Mouse (Mus musculus) large intestine, adult 2 months (tissue): ENCODE measurements around the gene Nxpe3. TPM values are rescaled to one million over a fixed set of nuclear protein-coding genes. Genes with fewer than 3 reads are reported as not detected.
"Not testable (repeated sequence)": the region's sequence is repeated elsewhere in the genome, so short reads cannot be mapped to it uniquely, and the experiment has no call there.

Experiments
- DNase-seq: peaks from one replicate; pipeline ENCODE4 v3.0.0-alpha.2; 2012; ENCODE audit warnings: low read depth, low spot score
- WGBS: fragments of 180-500 bp; shearing (Covaris S2); methylation state at CpG from one replicate; pipeline ENCODE4 v1.1.7; 2018; 5-methylcytosine and 5-hydroxymethylcytosine counted together
- polyA plus RNA-seq: library from polyadenylated mRNA; depleted of rRNA; stranded (reverse); fragments of >200 nt; gene quantifications from 2 replicates; pipeline ENCODE4 v1.2.3, GENCODE M21; 2012

The Nxpe3 gene
- polyA plus RNA-seq, 1 experiment: 1.2 TPM

GRCm38 (mm10) chr16:55891346-55891745 lies 3.7 kb downstream of the Nxpe3 start:
- WGBS: 95% methylated on average over 7 of the region's 7 CpGs
- no peak for DNase-seq

GRCm38 (mm10) chr16:55890346-55891136 lies 4.5 kb downstream of the Nxpe3 start:
- DNase-seq: no peak
- 80% methylated on average over 19 of the region's 19 CpGs for WGBS

DNA sequence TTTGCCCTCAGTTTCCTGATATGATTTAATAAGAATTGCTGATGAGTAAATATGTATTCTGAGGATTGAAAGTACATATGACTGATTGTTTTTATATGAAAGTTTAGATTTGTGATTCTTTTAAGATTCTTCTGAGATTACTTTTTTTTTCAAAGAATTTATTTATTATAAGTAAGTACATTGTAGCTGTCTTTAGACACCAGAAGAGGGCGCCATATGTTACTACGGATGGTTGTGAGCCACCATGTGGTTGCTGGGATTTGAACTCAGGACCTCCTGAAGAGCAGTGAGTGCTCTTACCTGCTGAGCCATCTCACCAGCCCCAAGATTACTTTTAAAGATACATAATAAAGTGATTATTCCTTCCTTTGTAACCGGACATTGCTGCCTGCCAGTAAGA lies 5.6 kb downstream of the Nxpe3 start:
- DNase-seq: no peak
- 61% methylated on average over 3 of the region's 3 CpGs for WGBS

GRCm38 (mm10) chr16:55888584-55888960 lies 6.5 kb downstream of the Nxpe3 start:
- WGBS: 79% methylated on average over 3 of the region's 3 CpGs
- no peak for DNase-seq

DNA sequence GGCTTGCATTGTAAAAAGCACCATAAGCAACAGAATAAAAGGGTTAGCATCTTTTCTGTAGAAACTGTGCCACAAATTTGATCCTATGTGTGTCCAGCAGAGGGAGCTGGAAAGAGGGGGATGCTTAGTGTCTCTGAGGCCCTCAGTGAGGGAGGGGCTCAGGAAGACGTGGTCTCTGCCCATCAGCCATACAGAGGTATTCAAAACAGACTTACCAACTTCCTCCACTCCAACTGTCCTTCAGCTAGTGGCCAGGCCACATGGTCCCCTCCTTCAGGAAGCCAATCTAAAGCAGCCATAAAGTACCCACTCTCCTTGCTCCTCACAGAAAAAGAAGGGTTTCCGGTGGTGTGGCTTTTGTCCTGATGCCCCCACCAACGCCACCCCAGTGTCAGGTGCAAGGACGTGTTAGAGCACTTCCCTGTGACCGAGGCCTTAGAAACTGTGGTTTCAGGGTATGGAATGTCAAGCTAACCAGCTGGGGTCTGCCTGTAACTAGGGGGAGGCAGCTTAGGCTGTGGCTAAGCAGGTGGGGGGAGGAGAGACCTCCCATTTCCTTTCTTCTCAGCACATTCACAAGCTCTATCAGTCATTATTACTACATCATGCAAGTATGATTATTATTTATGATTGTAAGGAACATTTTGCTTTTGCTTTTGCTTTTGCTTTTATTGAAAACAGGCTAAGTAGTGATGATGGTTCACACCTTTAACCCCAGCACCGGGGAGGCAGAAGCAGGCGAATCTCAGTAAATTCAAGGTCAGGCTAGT lies 7.1 kb downstream of the Nxpe3 start:
- WGBS: 62% methylated on average over 7 of the region's 7 CpGs
- DNase-seq: no peak

DNA sequence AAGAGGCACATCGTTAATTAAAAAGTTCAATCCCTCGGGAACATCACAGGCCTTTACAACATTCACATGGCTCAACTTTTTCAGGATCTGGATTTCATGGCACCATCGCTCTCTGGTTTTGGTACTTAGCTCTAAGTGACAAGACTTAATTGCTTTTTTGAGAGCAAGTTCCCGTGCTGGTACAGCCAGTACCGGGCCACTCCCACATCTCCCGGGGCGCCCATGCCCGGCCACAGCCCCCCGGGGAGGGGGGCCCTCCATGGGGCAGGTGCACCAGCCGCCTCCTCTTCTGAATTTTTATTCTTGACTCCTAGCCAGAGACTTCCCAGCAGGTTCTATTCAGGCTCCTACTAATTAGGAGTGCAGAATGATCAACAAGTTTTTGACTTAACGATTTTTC lies 10.8 kb downstream of the Nxpe3 start:
- 76% methylated on average over 11 of the region's 11 CpGs for WGBS
- DNase-seq: no peak

DNA sequence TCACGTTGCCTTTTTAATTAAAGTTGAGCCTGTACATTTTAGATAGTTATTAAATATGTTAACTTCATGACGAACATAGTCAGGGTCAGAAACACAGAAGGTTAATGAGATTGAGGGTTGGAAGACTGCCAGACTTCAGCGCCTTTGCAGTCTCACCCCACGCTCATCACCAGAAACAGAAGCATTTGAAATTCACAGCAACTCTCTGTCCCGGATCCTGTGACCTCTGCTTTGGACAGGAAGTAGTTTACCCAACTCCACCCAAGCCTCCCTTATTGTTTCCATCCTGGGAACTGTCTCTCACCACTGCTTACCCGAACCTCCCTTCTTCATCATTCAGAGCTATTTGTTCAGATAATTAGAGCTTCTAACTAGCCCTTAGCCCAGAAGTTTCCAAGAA lies 19.1 kb downstream of the Nxpe3 start:
- DNase-seq: no peak

DNA sequence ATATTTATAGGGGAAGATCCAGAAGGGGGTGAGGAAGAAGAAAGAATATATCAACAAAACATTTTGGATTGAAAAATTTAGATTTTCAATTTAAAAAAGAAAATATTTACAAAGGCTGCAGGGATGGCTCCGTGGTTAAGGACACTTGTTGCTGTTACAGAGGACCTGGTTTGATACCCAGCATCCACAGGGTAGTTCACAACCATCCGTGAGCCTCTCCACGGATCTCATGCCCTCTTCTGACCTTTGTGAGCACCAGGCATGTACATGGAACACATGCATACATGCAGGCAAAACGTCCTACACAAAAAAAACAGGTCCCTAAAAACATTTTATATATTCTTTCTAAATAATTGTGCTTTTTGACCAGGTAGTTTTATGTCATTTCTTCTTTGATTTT lies 31.3 kb downstream of the Nxpe3 start:
- 68% methylated on average over 4 of the region's 4 CpGs for WGBS
- no peak for DNase-seq

More for the DNA sequence above, 19.1 kb downstream of the Nxpe3 start:
- WGBS: 58% methylated on average over 6 of the region's 6 CpGs

DNA sequence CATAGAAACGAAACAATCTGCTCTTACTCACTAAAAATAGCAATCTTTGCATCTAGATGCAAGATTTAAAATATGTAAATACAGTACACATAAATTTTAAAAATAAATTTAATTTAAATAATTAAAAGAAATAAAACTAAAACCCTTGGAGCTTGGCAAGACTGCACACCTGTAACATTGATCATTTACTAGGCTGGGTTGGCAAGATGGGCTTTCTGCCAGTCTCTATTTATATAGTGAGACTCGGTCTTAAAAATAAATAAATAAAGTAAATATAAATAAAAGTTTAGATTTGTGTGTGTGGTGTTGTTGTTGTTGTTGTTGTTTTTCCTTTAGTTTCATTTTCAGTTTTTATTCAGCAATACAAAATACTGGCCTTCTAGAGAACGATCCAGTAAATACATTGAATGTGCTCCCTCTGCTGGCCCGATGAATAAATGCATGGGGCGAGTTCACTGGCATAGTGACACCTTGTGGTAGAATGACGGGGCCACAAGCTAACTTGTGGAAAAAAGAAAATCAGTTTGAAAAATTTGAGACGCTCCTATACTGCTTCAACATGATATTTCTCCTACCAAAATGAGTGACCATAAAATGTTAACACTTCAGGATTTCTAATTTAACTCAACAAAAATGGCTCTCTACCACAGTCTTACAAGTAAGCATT lies 31.8 kb downstream of the Nxpe3 start:
- peak; percentile 36 for DNase-seq
- 14% methylated on average over 7 of the region's 7 CpGs for WGBS

DNA sequence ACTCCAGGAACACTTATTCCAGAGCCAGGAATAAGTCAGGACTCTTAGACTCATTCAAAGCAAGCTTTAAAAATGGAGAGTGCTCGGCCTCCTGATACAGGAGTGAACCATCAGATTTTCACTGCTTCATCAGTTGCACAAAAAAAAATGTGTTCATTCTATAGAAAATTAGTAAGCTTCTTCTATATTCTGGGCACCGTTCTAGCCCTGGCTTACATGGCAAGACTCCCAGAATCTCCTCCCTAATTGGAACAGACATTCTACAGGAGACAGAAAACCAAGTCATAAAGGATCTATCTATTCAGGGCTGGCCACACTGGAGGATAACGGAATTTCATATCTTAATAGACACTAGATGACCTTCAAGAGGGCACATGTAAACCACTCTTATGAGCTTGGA lies 34.0 kb downstream of the Nxpe3 start:
- 73% methylated on average over 3 of the region's 3 CpGs for WGBS
- no peak for DNase-seq

GRCm38 (mm10) chr16:55859421-55859820 lies 35.7 kb downstream of the Nxpe3 start:
- not testable (repeated sequence) for DNase-seq
- WGBS: 85% methylated on average over 4 of the region's 4 CpGs

DNA sequence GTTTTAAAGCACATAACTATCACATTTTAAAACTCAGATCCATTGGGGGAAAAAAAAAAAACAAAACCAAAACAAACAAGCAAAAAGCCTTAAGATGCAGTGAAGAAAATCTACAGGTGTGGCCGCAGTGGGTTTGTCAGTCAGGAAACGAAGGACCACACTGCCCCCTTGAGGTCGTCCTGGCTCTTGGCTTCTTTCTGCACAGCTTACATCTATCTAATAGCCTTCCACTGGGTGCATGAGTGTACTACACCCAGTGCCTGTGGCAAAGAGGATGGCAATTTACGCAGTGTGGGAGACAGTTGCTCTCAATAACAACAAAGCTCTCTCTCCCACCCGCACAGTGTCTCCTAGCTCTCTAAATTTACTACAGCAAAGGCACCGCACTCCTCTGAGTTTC lies 36.6 kb downstream of the Nxpe3 start:
- 57% methylated on average over 6 of the region's 6 CpGs for WGBS
- peak; percentile 55 for DNase-seq

DNA sequence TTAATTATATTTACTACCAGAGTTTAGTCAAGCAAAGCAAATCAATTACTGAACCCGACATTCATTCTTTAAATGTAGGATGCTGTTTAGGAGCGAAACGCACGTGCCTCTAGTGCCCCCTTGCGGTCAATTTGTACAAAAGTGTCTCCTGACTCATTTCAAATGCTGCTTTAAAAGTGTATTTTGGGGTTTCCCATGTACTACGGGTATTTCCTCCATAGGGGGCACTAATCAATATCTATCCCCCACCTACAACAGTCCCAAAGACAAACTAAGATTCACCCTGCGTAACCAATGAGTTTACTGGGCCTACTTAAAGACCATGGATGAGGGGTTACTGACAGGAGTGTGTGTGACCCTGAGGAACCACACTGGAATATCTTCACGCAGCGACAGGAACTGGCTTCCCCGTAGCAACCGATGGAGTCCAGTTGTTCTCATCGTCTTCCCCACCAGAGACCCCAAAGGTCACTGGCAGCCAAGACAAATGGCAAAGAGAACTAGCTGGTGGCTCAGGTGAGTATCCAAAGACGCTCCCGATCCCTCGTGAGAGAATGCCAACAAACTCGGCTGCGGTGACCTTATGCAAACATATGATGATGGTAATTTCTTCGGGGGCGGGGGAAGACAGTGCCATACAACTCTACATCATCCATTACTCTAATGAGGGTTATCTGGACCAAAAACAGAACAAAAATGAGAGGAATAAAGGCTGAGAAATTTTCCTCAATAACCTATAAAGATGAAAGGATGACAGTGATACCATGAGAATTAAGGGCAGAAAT lies 42.0 kb downstream of the Nxpe3 start:
- DNase-seq: peak; percentile 78
- WGBS: 44% methylated on average over 19 of the region's 19 CpGs

- DNase-seq: no peak
- 44% methylated on average over 4 of the region's 4 CpGs for WGBS
Measured at GRCm38 (mm10) chr16:55852515-55852914, 42.6 kb downstream of the Nxpe3 start.

DNA sequence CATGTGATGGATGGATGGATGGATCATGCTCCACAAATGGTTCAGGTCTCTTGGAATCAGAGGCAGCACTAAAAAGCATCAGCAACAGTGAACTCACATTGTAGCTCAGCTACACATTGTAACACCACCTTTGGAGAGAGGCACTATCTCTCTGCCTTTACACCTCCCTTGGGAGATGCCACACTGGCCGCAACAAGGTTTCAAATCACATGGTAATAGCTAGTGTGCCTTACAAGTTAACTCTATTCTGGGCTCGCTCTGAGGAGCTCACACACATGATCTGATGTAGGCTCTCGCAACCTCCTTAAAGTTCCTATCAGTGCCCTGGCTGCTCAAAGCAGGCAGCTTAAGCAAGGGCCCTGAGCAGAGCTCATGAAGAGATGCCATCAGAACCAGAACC lies 44.6 kb downstream of the Nxpe3 start:
- DNase-seq: no peak
- WGBS: 93% methylated on average over 3 of the region's 3 CpGs

DNA sequence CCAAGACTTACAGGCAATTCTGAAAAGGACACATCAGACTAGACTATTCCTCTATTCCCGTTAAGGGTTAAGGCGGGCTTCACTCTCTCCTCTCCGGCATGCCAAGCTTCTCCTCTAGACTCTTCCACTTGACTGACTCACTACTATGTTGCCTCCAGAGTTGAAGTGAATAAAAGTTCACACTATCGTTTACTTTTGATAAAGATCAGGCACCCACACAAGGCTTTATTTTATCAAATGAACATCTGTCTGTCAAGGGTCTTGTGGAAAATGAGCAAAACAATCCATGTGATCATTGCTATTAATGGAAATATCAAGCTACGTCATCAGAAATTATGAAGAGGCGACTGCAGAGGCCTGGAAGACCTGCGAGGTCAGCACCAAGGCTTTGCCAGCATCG lies 47.4 kb downstream of the Nxpe3 start:
- DNase-seq: no peak
- 81% methylated on average over 8 of the region's 8 CpGs for WGBS

DNA sequence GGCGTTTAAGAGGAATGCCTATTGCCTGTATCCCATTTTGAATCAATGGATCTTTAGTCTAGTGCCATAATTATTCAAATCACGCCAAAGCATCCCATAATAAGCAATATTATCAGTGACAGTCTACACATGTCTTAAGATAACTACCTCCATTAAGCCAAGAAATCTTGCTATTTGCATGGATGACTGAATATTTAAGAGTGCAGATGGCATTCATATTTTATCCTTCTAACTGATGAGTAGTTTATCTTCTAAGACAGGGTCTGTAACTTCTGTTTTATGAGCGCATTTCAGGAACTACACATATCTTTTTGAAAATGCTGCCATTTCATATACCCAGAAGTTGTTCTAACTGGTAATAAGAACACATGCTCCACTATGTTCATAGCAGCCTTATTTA lies 50.2 kb downstream of the Nxpe3 start:
- WGBS: 97% methylated on average over 3 of the region's 3 CpGs
- DNase-seq: no peak

GRCm38 (mm10) chr16:55843919-55844318 lies 51.2 kb downstream of the Nxpe3 start:
- 94% methylated on average over 12 of the region's 12 CpGs for WGBS
- no peak for DNase-seq

GRCm38 (mm10) chr16:55843134-55843533 lies 52.0 kb downstream of the Nxpe3 start:
- WGBS: 64% methylated on average over 5 of the region's 5 CpGs
- no peak for DNase-seq

DNA sequence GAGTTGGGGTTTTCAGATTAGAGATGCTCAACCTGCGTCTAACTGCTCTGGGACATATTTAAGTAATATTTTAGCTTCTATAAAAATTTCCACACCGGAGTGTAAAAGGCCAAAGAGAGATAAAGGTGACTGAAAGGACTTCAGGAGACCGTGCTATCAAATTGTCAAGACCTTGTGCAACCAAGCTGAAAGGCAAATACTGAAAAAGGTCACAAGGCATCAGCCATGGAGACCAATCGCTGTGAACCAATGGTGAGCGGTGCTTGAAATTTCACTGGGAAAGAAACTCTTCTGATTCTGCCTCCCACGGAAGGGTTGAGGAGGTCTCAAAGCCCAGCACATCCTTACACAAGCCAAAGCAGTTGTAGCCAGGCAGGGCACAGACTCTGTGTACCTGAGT lies 53.6 kb downstream of the Nxpe3 start:
- DNase-seq: no peak
- 91% methylated on average over 6 of the region's 6 CpGs for WGBS
